Mouse (Mus musculus): ENCODE data around the gene Prpsap1. TPM values are rescaled to one million over a fixed set of nuclear protein-coding genes. Genes with fewer than 3 reads are reported as not detected.
"Not testable (repeated sequence)": the region's sequence is repeated elsewhere in the genome, so short reads cannot be mapped to it uniquely, and the experiment has no call there.

Prpsap1 gene
- polyA plus RNA-seq, 1 experiment: 451 TPM

- H3K27ac ChIP-seq (ENCODE audit: insufficient read depth, low read depth, low read length): peak overlapping the region; percentile 99
- 68% methylated on average over 6 of the region's 6 CpGs for WGBS
- TF ChIP-seq CTCF (IDR thresholded peaks at IDR 0.05; ENCODE audit: extremely low read depth, insufficient read length, insufficient replicate concordance, low read depth, low read length) (no peak), POLR2A (IDR thresholded peaks at IDR 0.05; ENCODE audit: low read depth, low read length) (no peak)
Measured at GRCm38 (mm10) chr11:116426852-116427575, 67.0 kb downstream of the Prpsap1 start.

GRCm38 (mm10) chr11:116426328-116426727 lies 67.7 kb downstream of the Prpsap1 start:
- H3K4me3 ChIP-seq (ENCODE audit: low read depth, low read length); H3K27me3 ChIP-seq (ENCODE audit: control insufficient read depth, insufficient read depth, low read length); H3K36me3 ChIP-seq (ENCODE audit: control insufficient read depth, insufficient read depth, low read length); H3K27ac ChIP-seq (ENCODE audit: insufficient read depth, low read depth, low read length): not testable (repeated sequence)
- H3K4me1 ChIP-seq (ENCODE audit: control insufficient read depth, insufficient read depth, insufficient read length, low read length): peaks cover 37% of the 10 kb centered on the region; the same call in 1 of the 2 replicates
- 31% methylated on average over 11 of the region's 11 CpGs for WGBS

More at GRCm38 (mm10) chr11:116426852-116427575, 67.0 kb downstream of the Prpsap1 start:
- Histone ChIP-seq H3K4me1 (ENCODE audit: control insufficient read depth, insufficient read depth, insufficient read length, low read length) (peaks cover 35% of the 10 kb centered on the region; the same call in 1 of the 2 replicates), H3K4me3 (ENCODE audit: low read depth, low read length) (no peak overlapping the region), H3K36me3 (ENCODE audit: control insufficient read depth, insufficient read depth, low read length) (no peaks in the 10 kb centered on the region), H3K27me3 (ENCODE audit: control insufficient read depth, insufficient read depth, low read length) (no peaks in the 10 kb centered on the region)

- H3K4me3 ChIP-seq (ENCODE audit: low read depth, low read length): no peak overlapping the region
- TF ChIP-seq CTCF (IDR thresholded peaks at IDR 0.05; ENCODE audit: extremely low read depth, insufficient read length, insufficient replicate concordance, low read depth, low read length) (no peak), POLR2A (IDR thresholded peaks at IDR 0.05; ENCODE audit: low read depth, low read length) (no peak)
- WGBS: 43% methylated on average over 8 of the region's 8 CpGs
- H3K27me3 ChIP-seq (ENCODE audit: control insufficient read depth, insufficient read depth, low read length): no peaks in the 10 kb centered on the region
- peak overlapping the region; percentile 72 for H3K27ac ChIP-seq (ENCODE audit: insufficient read depth, low read depth, low read length)
- peaks cover 41% of the 10 kb centered on the region; the same call in 1 of the 2 replicates for H3K4me1 ChIP-seq (ENCODE audit: control insufficient read depth, insufficient read depth, insufficient read length, low read length)
- H3K36me3 ChIP-seq (ENCODE audit: control insufficient read depth, insufficient read depth, low read length): no peaks in the 10 kb centered on the region
Measured at GRCm38 (mm10) chr11:116424621-116425407, 69.2 kb downstream of the Prpsap1 start.

- TF ChIP-seq CTCF (IDR thresholded peaks at IDR 0.05; ENCODE audit: extremely low read depth, insufficient read length, insufficient replicate concordance, low read depth, low read length) (no peak), POLR2A (IDR thresholded peaks at IDR 0.05; ENCODE audit: low read depth, low read length) (peak; percentile 43; the same call in 1 of the 2 replicates)
- Histone ChIP-seq H3K36me3 (ENCODE audit: control insufficient read depth, insufficient read depth, low read length) (no peaks in the 10 kb centered on the region), H3K4me3 (ENCODE audit: low read depth, low read length) (no peak overlapping the region), H3K4me1 (ENCODE audit: control insufficient read depth, insufficient read depth, insufficient read length, low read length) (peaks cover 42% of the 10 kb centered on the region; the same call in 1 of the 2 replicates), H3K27ac (ENCODE audit: insufficient read depth, low read depth, low read length) (peak overlapping the region; percentile 72), H3K27me3 (ENCODE audit: control insufficient read depth, insufficient read depth, low read length) (no peaks in the 10 kb centered on the region)
- WGBS: 37% methylated on average over 10 of the region's 10 CpGs
Measured at GRCm38 (mm10) chr11:116423782-116424620, 70.0 kb downstream of the Prpsap1 start.

GRCm38 (mm10) chr11:116423214-116423613 lies 70.8 kb downstream of the Prpsap1 start:
- TF ChIP-seq CTCF (IDR thresholded peaks at IDR 0.05; ENCODE audit: extremely low read depth, insufficient read length, insufficient replicate concordance, low read depth, low read length) (no peak), POLR2A (IDR thresholded peaks at IDR 0.05; ENCODE audit: low read depth, low read length) (no peak)
- H3K4me3 ChIP-seq (ENCODE audit: low read depth, low read length): no peak overlapping the region
- 84% methylated on average over 6 of the region's 6 CpGs for WGBS
- H3K36me3 ChIP-seq (ENCODE audit: control insufficient read depth, insufficient read depth, low read length): no peaks in the 10 kb centered on the region
- no peaks in the 10 kb centered on the region for H3K27me3 ChIP-seq (ENCODE audit: control insufficient read depth, insufficient read depth, low read length)
- peaks cover 37% of the 10 kb centered on the region for H3K4me1 ChIP-seq (ENCODE audit: control insufficient read depth, insufficient read depth, insufficient read length, low read length)
- peak overlapping the region; percentile 72; the same call in 1 of the 2 replicates for H3K27ac ChIP-seq (ENCODE audit: insufficient read depth, low read depth, low read length)

DNA sequence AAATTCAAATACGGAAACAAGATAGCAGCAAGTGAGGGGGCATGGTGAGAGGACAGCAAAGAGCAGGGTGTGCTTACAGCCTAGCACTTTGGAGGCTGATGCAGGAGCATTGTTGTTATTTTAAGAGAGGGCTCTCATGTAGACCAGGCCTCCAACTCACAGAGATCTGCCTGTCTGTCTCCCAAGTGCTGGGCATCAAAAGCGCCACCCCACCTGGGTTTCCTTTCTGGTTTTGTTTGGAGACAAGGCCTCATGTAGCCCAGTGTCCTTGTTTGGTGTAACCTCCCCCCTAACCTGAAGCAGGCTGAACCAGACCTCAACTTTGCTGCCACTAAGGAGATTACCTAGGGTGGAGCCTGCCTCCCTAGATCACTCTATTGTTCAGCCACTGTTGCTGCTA lies 71.4 kb downstream of the Prpsap1 start:
- H3K36me3 ChIP-seq (ENCODE audit: control insufficient read depth, insufficient read depth, low read length): no peaks in the 10 kb centered on the region
- TF ChIP-seq POLR2A (IDR thresholded peaks at IDR 0.05; ENCODE audit: low read depth, low read length) (no peak), CTCF (IDR thresholded peaks at IDR 0.05; ENCODE audit: extremely low read depth, insufficient read length, insufficient replicate concordance, low read depth, low read length) (no peak)
- no peak overlapping the region for H3K27ac ChIP-seq (ENCODE audit: insufficient read depth, low read depth, low read length)
- no peak overlapping the region for H3K4me3 ChIP-seq (ENCODE audit: low read depth, low read length)
- no peaks in the 10 kb centered on the region for H3K27me3 ChIP-seq (ENCODE audit: control insufficient read depth, insufficient read depth, low read length)
- 98% methylated on average over 2 of the region's 2 CpGs for WGBS
- H3K4me1 ChIP-seq (ENCODE audit: control insufficient read depth, insufficient read depth, insufficient read length, low read length): peaks cover 34% of the 10 kb centered on the region

Data from small intestine, adult 2 months (tissue).